Mouse (Mus musculus) left cerebral cortex, postnatal 4 days (tissue): ENCODE measurements around the gene Podnl1. TPM values are rescaled to one million over a fixed set of nuclear protein-coding genes. Genes with fewer than 3 reads are reported as not detected.
A peak's percentile ranks its signal among the peaks of the same experiment; 100 is the strongest.

Source experiments
- DNase-seq: peaks from one replicate; pipeline ENCODE4 v3.0.0-alpha.2; 2022
- intact Hi-C: fragments of 180-260 bp; cut with DNase I; formaldehyde crosslinking; loops from one replicate; pipeline ENCODE4 v1.15.1; 2025
- total RNA-seq, 2 experiments: library from RNA; stranded (reverse); gene quantifications; 2 replicates each; pipeline ENCODE4 v1.2.3; 2021

Podnl1 gene
- not detected for total RNA-seq

GRCm38 (mm10) chr8:84125656-84126055 lies at the start of gene Podnl1:
TSS of gene Podnl1 (plus strand) at chr8:84125989.
- DNase-seq: no peak
- intact Hi-C loops: no loop called here

GRCm38 (mm10) chr8:84076412-84076811 lies 49.4 kb upstream of the Podnl1 start:
- intact Hi-C loops: no loop called here
- DNase-seq: no peak

- intact Hi-C loops: no loop called here
- no peak for DNase-seq
These were observed 48.9 kb upstream of the Podnl1 start for GRCm38 (mm10) chr8:84076849-84077248.

- intact Hi-C loops: no loop called here
- DNase-seq: no peak
These were observed 46.6 kb upstream of the Podnl1 start for GRCm38 (mm10) chr8:84079206-84079605.

- intact Hi-C loops: no loop called here
- DNase-seq: no peak
These were observed 42.0 kb upstream of the Podnl1 start for GRCm38 (mm10) chr8:84083829-84084241.

GRCm38 (mm10) chr8:84084341-84085115 lies 41.3 kb upstream of the Podnl1 start:
- DNase-seq: no peak
- intact Hi-C loops: no loop called here

GRCm38 (mm10) chr8:84087156-84087555 lies 38.6 kb upstream of the Podnl1 start:
- DNase-seq: no peak
- intact Hi-C loops: no loop called here

GRCm38 (mm10) chr8:84087821-84088220 lies 38.0 kb upstream of the Podnl1 start:
- intact Hi-C loops: no loop called here
- no peak for DNase-seq

GRCm38 (mm10) chr8:84089277-84089676 lies 36.5 kb upstream of the Podnl1 start:
- DNase-seq: no peak
- intact Hi-C loops: no loop called here

- no peak for DNase-seq
- intact Hi-C loops: no loop called here
These were observed 35.2 kb upstream of the Podnl1 start for GRCm38 (mm10) chr8:84090585-84090984.

GRCm38 (mm10) chr8:84096061-84096460 lies 29.7 kb upstream of the Podnl1 start:
- DNase-seq: no peak
- intact Hi-C loops: no loop called here

GRCm38 (mm10) chr8:84098376-84098775 lies 27.4 kb upstream of the Podnl1 start:
- intact Hi-C loops: no loop called here
- DNase-seq: no peak

GRCm38 (mm10) chr8:84101476-84102270 lies 24.1 kb upstream of the Podnl1 start:
- no peak for DNase-seq
- intact Hi-C loops: no loop called here

GRCm38 (mm10) chr8:84103601-84104000 lies 22.2 kb upstream of the Podnl1 start:
- intact Hi-C loops: no loop called here
- DNase-seq: peak; percentile 67

GRCm38 (mm10) chr8:84104221-84104620 lies 21.6 kb upstream of the Podnl1 start:
- DNase-seq: peak; percentile 88
- intact Hi-C loops: no loop called here

- peak; percentile 99 for DNase-seq
- intact Hi-C loops: no loop called here
These were observed 20.8 kb upstream of the Podnl1 start, which contains the start of gene Dcaf15 for GRCm38 (mm10) chr8:84104697-84105609. TSS of gene Dcaf15 (minus strand) at chr8:84104768.

- no peak for DNase-seq
- intact Hi-C loops: no loop called here
These were observed 20.1 kb upstream of the Podnl1 start for GRCm38 (mm10) chr8:84105676-84106075.

- intact Hi-C loops: no loop called here
- no peak for DNase-seq
These were observed 19.4 kb upstream of the Podnl1 start for GRCm38 (mm10) chr8:84106216-84107040.

- no peak for DNase-seq
- intact Hi-C loops: no loop called here
These were observed 10.1 kb upstream of the Podnl1 start for GRCm38 (mm10) chr8:84115646-84116045.

GRCm38 (mm10) chr8:84122151-84122550 lies 3.6 kb upstream of the Podnl1 start:
- intact Hi-C loops: no loop called here
- no peak for DNase-seq
